Mouse (Mus musculus): ENCODE results near the gene Egfem1. TPM values are rescaled to one million over a fixed set of nuclear protein-coding genes. Genes with fewer than 3 reads are reported as not detected.

Gene Egfem1
- polyA plus RNA-seq, 1 experiment from 2014 or later: 3.3 TPM

DNA sequence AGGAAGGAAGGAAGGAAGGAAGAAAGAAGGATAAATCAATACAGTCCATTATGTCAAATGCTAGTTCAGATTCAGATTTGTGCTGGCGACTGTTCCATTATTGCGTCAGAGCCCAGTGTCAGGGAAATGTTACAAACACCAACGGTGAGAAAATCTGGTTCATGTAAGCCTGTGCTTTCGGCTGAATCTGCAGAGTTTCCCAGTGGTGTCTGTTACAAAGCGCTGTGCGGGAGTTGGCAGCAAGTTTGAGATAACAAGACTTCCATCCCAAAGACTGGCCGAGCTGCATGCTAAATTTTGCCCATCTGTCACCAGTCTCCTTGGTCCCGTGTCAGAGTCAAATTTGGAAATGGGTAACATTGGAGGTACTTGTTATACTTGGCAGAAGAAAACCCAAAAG is 118.8 kb downstream of the Egfem1 start:
- no peak overlapping the region for H3K4me3 ChIP-seq (replicated peaks)
- no peaks in the 10 kb centered on the region for H3K27me3 ChIP-seq
- WGBS: 72% methylated on average over 8 of the region's 8 CpGs
- no peak overlapping the region for H3K27ac ChIP-seq
- peaks cover 14% of the 10 kb centered on the region; the same call in 1 of the 2 replicates for H3K4me1 ChIP-seq (replicated peaks)
- no peak overlapping the region for H3K4me2 ChIP-seq
- no peak for ATAC-seq (ENCODE audit: insufficient number of reproducible peaks, insufficient read depth, low FRiP score, low TSS enrichment, low read depth)
- H3K9me3 ChIP-seq: no peaks in the 10 kb centered on the region
- H3K36me3 ChIP-seq: no peaks in the 10 kb centered on the region
- no peak overlapping the region for H3K9ac ChIP-seq (replicated peaks)

DNA sequence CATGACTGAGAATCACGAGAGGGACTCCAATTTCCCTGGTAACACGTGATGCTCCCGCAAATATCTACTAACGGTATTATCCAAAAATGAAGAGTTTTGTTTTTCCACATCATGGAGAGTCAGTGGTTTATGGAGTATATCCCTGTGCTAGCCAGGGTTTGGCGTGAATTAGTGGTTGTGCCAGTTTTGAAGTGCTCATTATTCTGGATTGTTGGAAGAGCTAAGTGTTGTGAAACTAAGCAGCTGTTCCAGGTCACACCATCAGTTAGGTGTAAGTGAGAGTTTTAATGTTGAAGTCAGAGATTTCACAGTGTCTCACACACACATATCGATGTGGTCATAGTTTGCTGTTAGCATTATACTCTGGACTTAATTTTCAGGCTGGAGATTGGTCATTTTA is 120.7 kb downstream of the Egfem1 start:
- H3K9ac ChIP-seq (replicated peaks): no peak overlapping the region
- H3K27me3 ChIP-seq: no peaks in the 10 kb centered on the region
- no peaks in the 10 kb centered on the region for H3K36me3 ChIP-seq
- peaks cover 14% of the 10 kb centered on the region; the same call in 1 of the 2 replicates for H3K4me1 ChIP-seq (replicated peaks)
- no peak overlapping the region for H3K4me2 ChIP-seq
- no peaks in the 10 kb centered on the region for H3K9me3 ChIP-seq
- no peak overlapping the region for H3K4me3 ChIP-seq (replicated peaks)
- WGBS: 90% methylated on average over 6 of the region's 6 CpGs
- ATAC-seq (ENCODE audit: insufficient number of reproducible peaks, insufficient read depth, low FRiP score, low TSS enrichment, low read depth): no peak
- no peak overlapping the region for H3K27ac ChIP-seq

DNA sequence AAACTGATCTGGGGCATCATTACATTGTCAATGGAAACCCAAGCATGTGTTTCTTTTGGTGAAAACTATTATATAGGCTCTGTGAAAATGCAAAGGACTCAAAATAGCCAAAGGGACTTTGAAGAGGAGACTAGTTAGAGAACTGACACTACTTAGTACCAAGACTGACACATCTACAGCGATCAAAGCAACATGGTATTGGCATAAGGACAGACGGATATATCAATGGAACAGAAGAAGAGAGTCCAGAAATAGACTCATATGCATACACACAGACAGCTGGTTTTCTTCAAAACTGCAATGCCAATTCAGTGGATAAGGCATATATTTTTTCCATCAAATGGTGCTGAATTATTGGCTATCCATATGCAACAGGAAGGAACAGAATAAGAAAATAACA is 140.6 kb downstream of the Egfem1 start:
- Histone ChIP-seq H3K36me3 (no peaks in the 10 kb centered on the region), H3K9me3 (no peaks in the 10 kb centered on the region), H3K27ac (no peak overlapping the region), H3K27me3 (no peaks in the 10 kb centered on the region), H3K4me1 (replicated peaks) (no peaks in the 10 kb centered on the region), H3K4me3 (replicated peaks) (no peak overlapping the region), H3K9ac (replicated peaks) (no peak overlapping the region), H3K4me2 (no peak overlapping the region)
- 88% methylated on average over 2 of the region's 2 CpGs for WGBS
- ATAC-seq (ENCODE audit: insufficient number of reproducible peaks, insufficient read depth, low FRiP score, low TSS enrichment, low read depth): no peak

DNA sequence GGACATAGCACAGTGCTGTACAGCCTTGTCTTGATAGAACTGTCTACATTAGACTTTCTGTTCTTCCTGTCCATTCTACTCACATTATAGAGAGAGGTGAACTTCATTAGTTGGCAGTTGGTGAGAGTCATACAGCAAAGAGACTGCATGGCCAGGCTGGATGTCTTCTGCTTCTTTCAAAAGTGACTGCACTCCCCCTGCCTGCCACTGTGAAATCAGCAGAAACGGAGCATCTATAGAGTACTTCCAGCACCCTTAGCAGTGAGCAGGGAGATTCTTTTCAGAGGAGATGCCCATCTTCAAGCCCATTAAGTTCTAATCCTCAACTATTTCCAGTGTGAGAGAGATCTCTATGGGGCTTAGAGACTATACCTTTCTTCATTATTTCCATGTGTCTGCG is 147.9 kb downstream of the Egfem1 start:
- no peaks in the 10 kb centered on the region for H3K36me3 ChIP-seq
- H3K9ac ChIP-seq (replicated peaks): no peak overlapping the region
- H3K9me3 ChIP-seq: no peaks in the 10 kb centered on the region
- no peak overlapping the region for H3K4me2 ChIP-seq
- no peak for ATAC-seq (ENCODE audit: insufficient number of reproducible peaks, insufficient read depth, low FRiP score, low TSS enrichment, low read depth)
- no peak overlapping the region for H3K27ac ChIP-seq
- H3K4me3 ChIP-seq (replicated peaks): no peak overlapping the region
- no peaks in the 10 kb centered on the region for H3K27me3 ChIP-seq
- H3K4me1 ChIP-seq (replicated peaks): no peaks in the 10 kb centered on the region
- WGBS: 58% methylated on average over 2 of the region's 2 CpGs

DNA sequence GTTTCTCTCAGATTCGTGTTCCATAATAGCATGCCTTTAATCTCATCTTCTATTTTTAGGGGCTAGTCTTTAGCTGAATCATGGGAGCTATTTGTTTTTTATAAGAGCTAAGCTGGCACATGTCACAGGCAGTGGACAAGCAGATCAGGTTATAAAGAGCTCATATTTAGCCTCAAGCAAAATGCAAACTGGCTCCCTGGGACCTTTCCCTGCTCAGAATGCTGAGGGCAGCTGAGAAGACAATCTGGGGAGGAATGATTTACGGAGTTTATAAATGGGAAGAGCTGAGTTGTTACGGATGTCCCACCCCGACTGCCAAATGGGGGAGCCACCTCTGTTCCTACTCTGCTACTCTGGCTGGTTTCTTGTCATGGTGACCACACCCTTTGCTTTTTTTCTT is 153.7 kb downstream of the Egfem1 start:
- no peak overlapping the region for H3K9ac ChIP-seq (replicated peaks)
- no peak for ATAC-seq (ENCODE audit: insufficient number of reproducible peaks, insufficient read depth, low FRiP score, low TSS enrichment, low read depth)
- no peaks in the 10 kb centered on the region for H3K27me3 ChIP-seq
- H3K36me3 ChIP-seq: no peaks in the 10 kb centered on the region
- no peak overlapping the region for H3K4me2 ChIP-seq
- no peaks in the 10 kb centered on the region; the same call in 1 of the 2 replicates for H3K4me1 ChIP-seq (replicated peaks)
- H3K4me3 ChIP-seq (replicated peaks): no peak overlapping the region
- no peak overlapping the region for H3K27ac ChIP-seq
- no peaks in the 10 kb centered on the region for H3K9me3 ChIP-seq
- WGBS: 59% methylated on average over 4 of the region's 4 CpGs

DNA sequence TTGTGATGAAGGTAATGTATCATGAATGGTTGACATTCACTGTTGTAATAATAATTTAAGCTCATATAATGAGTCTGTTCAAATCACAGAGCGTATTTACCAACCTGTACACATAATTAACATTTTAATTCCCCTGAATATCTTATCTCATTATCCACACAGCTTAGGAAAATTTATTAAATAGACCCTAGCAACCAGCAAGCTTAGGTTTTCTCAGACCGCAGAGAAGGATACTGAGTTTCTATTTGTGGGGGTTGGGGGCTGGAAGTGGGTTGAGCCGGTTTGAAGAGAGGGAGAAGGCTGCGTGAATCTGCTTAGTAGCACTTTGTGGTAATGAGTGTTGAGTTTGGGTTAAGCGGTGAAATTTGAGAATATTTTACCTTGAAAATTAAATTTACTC is 154.7 kb downstream of the Egfem1 start:
- Histone ChIP-seq H3K27me3 (no peaks in the 10 kb centered on the region), H3K27ac (no peak overlapping the region), H3K9me3 (no peaks in the 10 kb centered on the region), H3K4me1 (replicated peaks) (no peaks in the 10 kb centered on the region; the same call in 1 of the 2 replicates), H3K36me3 (no peaks in the 10 kb centered on the region), H3K4me2 (no peak overlapping the region), H3K9ac (replicated peaks) (no peak overlapping the region), H3K4me3 (replicated peaks) (no peak overlapping the region)
- ATAC-seq (ENCODE audit: insufficient number of reproducible peaks, insufficient read depth, low FRiP score, low TSS enrichment, low read depth): no peak
- 80% methylated on average over 5 of the region's 5 CpGs for WGBS

DNA sequence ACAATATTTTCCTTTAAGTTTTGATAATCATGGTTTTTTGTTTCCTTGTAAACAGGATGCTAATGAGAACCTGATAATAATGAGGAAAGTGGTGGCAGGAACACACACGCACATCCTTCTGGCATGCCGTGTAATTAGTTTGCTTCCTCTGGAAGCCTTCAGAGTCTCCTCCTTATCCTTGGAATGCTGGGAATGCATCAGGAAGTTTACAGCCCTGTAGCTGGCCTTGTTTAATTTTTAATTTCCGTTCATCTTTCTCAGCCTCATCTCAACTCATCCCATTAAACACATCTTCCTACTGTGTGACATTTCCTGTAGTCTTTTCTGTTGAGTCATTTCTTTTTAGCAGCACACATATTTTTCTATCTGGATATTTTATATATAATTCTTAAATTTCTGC is 161.8 kb downstream of the Egfem1 start:
- Histone ChIP-seq H3K9ac (replicated peaks) (no peak overlapping the region), H3K27ac (no peak overlapping the region), H3K9me3 (no peaks in the 10 kb centered on the region), H3K4me3 (replicated peaks) (no peak overlapping the region), H3K4me2 (no peak overlapping the region), H3K36me3 (no peaks in the 10 kb centered on the region), H3K4me1 (replicated peaks) (no peaks in the 10 kb centered on the region), H3K27me3 (no peaks in the 10 kb centered on the region)
- no peak for ATAC-seq (ENCODE audit: insufficient number of reproducible peaks, insufficient read depth, low FRiP score, low TSS enrichment, low read depth)
- WGBS: 23% methylated on average over 3 of the region's 3 CpGs

DNA sequence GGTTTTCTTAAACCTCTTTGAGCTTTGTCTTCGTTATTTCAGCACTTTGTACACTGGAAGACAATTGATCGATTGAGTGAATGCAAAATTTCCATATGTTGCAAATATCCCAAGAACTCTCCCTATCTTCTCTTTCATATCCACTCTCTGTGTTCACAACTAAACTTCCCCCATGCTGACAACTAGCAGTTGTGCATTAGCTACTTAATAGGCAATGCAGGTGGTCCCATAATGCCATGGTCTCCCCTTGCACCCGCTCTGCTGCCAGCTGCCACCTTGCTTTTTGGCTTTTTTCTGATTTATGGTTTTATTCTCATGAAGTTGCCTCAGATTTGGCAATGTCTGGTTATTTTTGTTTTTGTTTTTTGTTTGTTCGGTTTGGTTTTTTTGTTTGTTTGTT is 209.8 kb downstream of the Egfem1 start:
- Histone ChIP-seq H3K9me3 (no peaks in the 10 kb centered on the region), H3K36me3 (no peaks in the 10 kb centered on the region), H3K27ac (no peak overlapping the region), H3K4me3 (replicated peaks) (no peak overlapping the region), H3K27me3 (no peaks in the 10 kb centered on the region), H3K4me2 (no peak overlapping the region), H3K9ac (replicated peaks) (no peak overlapping the region), H3K4me1 (replicated peaks) (no peaks in the 10 kb centered on the region)
- 85% methylated on average over 4 of the region's 4 CpGs for WGBS
- no peak for ATAC-seq (ENCODE audit: insufficient number of reproducible peaks, insufficient read depth, low FRiP score, low TSS enrichment, low read depth)

DNA sequence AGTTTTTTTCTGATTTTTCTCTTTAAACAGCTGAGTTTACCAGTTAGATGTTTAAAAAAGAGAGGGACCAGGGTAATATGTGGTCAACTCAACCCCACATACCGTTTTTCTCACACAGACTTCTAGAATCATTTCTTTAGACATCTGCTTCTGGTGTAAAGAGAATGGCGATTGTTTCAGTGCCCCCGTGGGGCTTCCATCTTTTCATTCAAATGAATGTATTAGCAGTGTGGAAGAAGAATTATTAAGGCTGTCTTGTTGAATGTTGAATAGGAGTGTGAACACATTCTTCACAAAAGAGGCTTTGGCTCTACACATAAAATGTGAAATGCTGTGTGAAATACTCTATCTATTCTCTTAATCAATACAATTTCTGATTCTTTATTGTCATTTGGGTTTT is 210.4 kb downstream of the Egfem1 start:
- 80% methylated on average over 3 of the region's 3 CpGs for WGBS
- Histone ChIP-seq H3K9me3 (no peaks in the 10 kb centered on the region), H3K4me2 (no peak overlapping the region), H3K36me3 (no peaks in the 10 kb centered on the region), H3K4me3 (replicated peaks) (no peak overlapping the region), H3K4me1 (replicated peaks) (no peaks in the 10 kb centered on the region), H3K27me3 (no peaks in the 10 kb centered on the region), H3K9ac (replicated peaks) (no peak overlapping the region), H3K27ac (no peak overlapping the region)
- no peak for ATAC-seq (ENCODE audit: insufficient number of reproducible peaks, insufficient read depth, low FRiP score, low TSS enrichment, low read depth)

DNA sequence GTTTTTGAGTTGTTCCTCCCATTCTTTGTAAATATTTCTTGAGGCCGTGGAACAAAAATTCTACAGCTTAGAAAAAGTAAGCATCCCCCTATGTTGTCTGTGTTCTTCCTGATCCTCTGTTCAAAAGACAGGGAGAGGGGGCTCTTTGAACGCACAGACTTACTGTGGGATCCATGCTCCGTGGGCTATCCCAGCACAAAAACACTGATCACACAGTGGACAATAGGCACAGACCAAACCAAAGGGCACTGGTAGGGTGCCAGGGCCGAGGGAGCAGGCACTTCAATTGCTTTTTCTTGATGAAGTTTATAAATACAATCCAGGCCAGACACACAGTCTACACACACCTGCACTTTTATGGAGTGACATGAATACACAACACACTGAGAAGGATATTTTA is 211.4 kb downstream of the Egfem1 start:
- no peaks in the 10 kb centered on the region for H3K4me1 ChIP-seq (replicated peaks)
- ATAC-seq (ENCODE audit: insufficient number of reproducible peaks, insufficient read depth, low FRiP score, low TSS enrichment, low read depth): no peak
- no peak overlapping the region for H3K9ac ChIP-seq (replicated peaks)
- no peaks in the 10 kb centered on the region for H3K36me3 ChIP-seq
- no peak overlapping the region for H3K4me2 ChIP-seq
- no peak overlapping the region for H3K27ac ChIP-seq
- 65% methylated on average over 4 of the region's 4 CpGs for WGBS
- no peaks in the 10 kb centered on the region for H3K27me3 ChIP-seq
- H3K4me3 ChIP-seq (replicated peaks): no peak overlapping the region
- H3K9me3 ChIP-seq: no peaks in the 10 kb centered on the region

DNA sequence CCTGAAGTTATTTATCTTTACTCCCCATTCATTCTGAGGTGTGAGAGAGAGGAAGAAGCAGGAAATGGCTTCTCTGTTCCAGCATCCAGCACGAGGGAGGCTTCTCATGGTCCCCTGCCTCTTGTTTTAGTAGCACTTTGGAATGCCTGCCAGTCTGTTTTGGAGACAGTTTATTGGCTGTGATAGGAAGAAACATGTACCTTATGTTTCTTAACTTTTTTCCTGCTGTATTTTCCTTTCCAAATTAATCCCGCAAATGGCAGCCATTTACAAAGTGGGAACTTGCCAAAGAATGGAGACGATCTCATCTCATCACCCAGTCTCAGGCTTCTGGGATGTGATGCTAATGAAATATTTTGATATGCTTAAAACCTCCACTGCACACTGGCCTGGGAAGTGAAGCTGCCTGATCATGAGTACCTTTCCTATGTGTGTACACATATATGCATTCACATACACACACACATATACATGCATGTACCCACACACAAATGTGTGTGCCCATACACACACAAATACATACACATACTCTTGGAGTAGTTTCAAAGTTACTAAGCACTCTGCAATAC is 260.5 kb downstream of the Egfem1 start:
- Histone ChIP-seq H3K27me3 (no peaks in the 10 kb centered on the region), H3K4me2 (no peak overlapping the region), H3K9ac (replicated peaks) (no peak overlapping the region), H3K4me1 (replicated peaks) (no peaks in the 10 kb centered on the region), H3K4me3 (replicated peaks) (no peak overlapping the region), H3K36me3 (no peaks in the 10 kb centered on the region), H3K9me3 (no peaks in the 10 kb centered on the region), H3K27ac (no peak overlapping the region)
- ATAC-seq (ENCODE audit: insufficient number of reproducible peaks, insufficient read depth, low FRiP score, low TSS enrichment, low read depth): no peak
- 62% methylated on average over 3 of the region's 3 CpGs for WGBS

DNA sequence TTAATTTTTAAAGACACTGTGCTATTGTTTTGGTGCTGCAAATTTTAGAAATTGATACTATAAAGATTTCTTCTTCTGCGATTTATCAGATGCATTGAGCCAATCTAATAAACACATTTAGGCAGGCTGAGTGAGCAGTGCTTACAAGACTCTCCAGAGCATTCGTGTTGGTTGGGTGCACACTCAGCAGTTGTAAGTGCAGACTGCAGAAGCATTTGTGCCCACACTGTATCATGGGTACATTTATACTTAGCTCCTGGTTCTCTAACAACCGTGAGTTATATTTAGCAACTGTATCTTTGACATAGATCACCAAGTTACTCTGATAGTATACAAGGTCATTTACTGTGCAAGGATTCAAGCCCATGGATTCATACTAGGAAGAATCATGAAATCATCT is 264.0 kb downstream of the Egfem1 start:
- Histone ChIP-seq H3K27ac (no peak overlapping the region), H3K36me3 (no peaks in the 10 kb centered on the region), H3K9ac (replicated peaks) (no peak overlapping the region), H3K4me2 (no peak overlapping the region), H3K27me3 (no peaks in the 10 kb centered on the region), H3K9me3 (no peaks in the 10 kb centered on the region), H3K4me1 (replicated peaks) (no peaks in the 10 kb centered on the region), H3K4me3 (replicated peaks) (no peak overlapping the region)
- ATAC-seq (ENCODE audit: insufficient number of reproducible peaks, insufficient read depth, low FRiP score, low TSS enrichment, low read depth): no peak
- WGBS: 88% methylated on average over 3 of the region's 3 CpGs
